Mouse (Mus musculus): Measurements from ENCODE around the gene Rfesd. TPM values are rescaled to one million over a fixed set of nuclear protein-coding genes. Genes with fewer than 3 reads are reported as not detected.

The Rfesd gene
- polyA plus RNA-seq, 1 experiment from 2014 or later, result 16.0 TPM

- Histone ChIP-seq H3K4me3 (ENCODE audit: low read depth, low read length) (no peak overlapping the region), H3K9ac (ENCODE audit: low read length) (no peak overlapping the region), H3K27ac (ENCODE audit: low read depth) (no peak overlapping the region), H3K9me3 (ENCODE audit: control insufficient read depth, low read length) (no peaks in the 10 kb centered on the region), H3K36me3 (ENCODE audit: control insufficient read depth, insufficient read depth, low read length) (no peaks in the 10 kb centered on the region), H3K27me3 (replicated peaks; ENCODE audit: control insufficient read depth, insufficient read depth, low read length) (no peaks in the 10 kb centered on the region), H3K4me1 (replicated peaks; ENCODE audit: control insufficient read depth, insufficient read depth, low read length) (peaks cover 7% of the 10 kb centered on the region; the same call in 1 of the 2 replicates), H3K4me2 (ENCODE audit: low read length) (no peak overlapping the region)
- WGBS, result 71% methylated on average over 2 of the region's 2 CpGs
- ATAC-seq (replicated peaks; ENCODE audit: low FRiP score, low TSS enrichment, low read depth), result no peak
- DNase-seq (ENCODE audit: low spot score), result no peak
Observed at GRCm38 (mm10) chr13:76014511-76014910, 4.0 kb downstream of the Rfesd start.

- 64% methylated on average over 3 of the region's 3 CpGs for WGBS
- ATAC-seq (replicated peaks; ENCODE audit: low FRiP score, low TSS enrichment, low read depth), result no peak
- DNase-seq (ENCODE audit: low spot score), result no peak
- H3K4me1 ChIP-seq (replicated peaks; ENCODE audit: control insufficient read depth, insufficient read depth, low read length), result no peaks in the 10 kb centered on the region
- no peak overlapping the region for H3K27ac ChIP-seq (ENCODE audit: low read depth)
- no peaks in the 10 kb centered on the region for H3K9me3 ChIP-seq (ENCODE audit: control insufficient read depth, low read length)
- no peaks in the 10 kb centered on the region for H3K27me3 ChIP-seq (replicated peaks; ENCODE audit: control insufficient read depth, insufficient read depth, low read length)
- H3K4me2 ChIP-seq (ENCODE audit: low read length), result no peak overlapping the region
- no peaks in the 10 kb centered on the region for H3K36me3 ChIP-seq (ENCODE audit: control insufficient read depth, insufficient read depth, low read length)
- H3K9ac ChIP-seq (ENCODE audit: low read length), result no peak overlapping the region
- H3K4me3 ChIP-seq (ENCODE audit: low read depth, low read length), result no peak overlapping the region
Observed at GRCm38 (mm10) chr13:76003272-76003671, 15.2 kb downstream of the Rfesd start.

GRCm38 (mm10) chr13:75992169-75993028 is 26.1 kb downstream of the Rfesd start:
- H3K4me3 ChIP-seq (ENCODE audit: low read depth, low read length), result no peak overlapping the region
- ATAC-seq (replicated peaks; ENCODE audit: low FRiP score, low TSS enrichment, low read depth) (no peak), DNase-seq (ENCODE audit: low spot score) (no peak)
- H3K9me3 ChIP-seq (ENCODE audit: control insufficient read depth, low read length), result no peaks in the 10 kb centered on the region; the same call in 1 of the 2 replicates
- no peaks in the 10 kb centered on the region; the same call in 1 of the 2 replicates for H3K4me1 ChIP-seq (replicated peaks; ENCODE audit: control insufficient read depth, insufficient read depth, low read length)
- no peak overlapping the region for H3K27ac ChIP-seq (ENCODE audit: low read depth)
- H3K36me3 ChIP-seq (ENCODE audit: control insufficient read depth, insufficient read depth, low read length), result no peaks in the 10 kb centered on the region
- H3K4me2 ChIP-seq (ENCODE audit: low read length), result no peak overlapping the region
- H3K9ac ChIP-seq (ENCODE audit: low read length), result no peak overlapping the region
- H3K27me3 ChIP-seq (replicated peaks; ENCODE audit: control insufficient read depth, insufficient read depth, low read length), result no peaks in the 10 kb centered on the region
- 61% methylated on average over 9 of the region's 9 CpGs for WGBS

GRCm38 (mm10) chr13:75988096-75988495 is 30.4 kb downstream of the Rfesd start:
- Histone ChIP-seq H3K27me3 (replicated peaks; ENCODE audit: control insufficient read depth, insufficient read depth, low read length) (no peaks in the 10 kb centered on the region), H3K27ac (ENCODE audit: low read depth) (no peak overlapping the region), H3K9ac (ENCODE audit: low read length) (no peak overlapping the region), H3K4me1 (replicated peaks; ENCODE audit: control insufficient read depth, insufficient read depth, low read length) (no peaks in the 10 kb centered on the region; the same call in 1 of the 2 replicates), H3K4me2 (ENCODE audit: low read length) (no peak overlapping the region), H3K9me3 (ENCODE audit: control insufficient read depth, low read length) (no peaks in the 10 kb centered on the region), H3K4me3 (ENCODE audit: low read depth, low read length) (no peak overlapping the region), H3K36me3 (ENCODE audit: control insufficient read depth, insufficient read depth, low read length) (no peaks in the 10 kb centered on the region)
- DNase-seq (ENCODE audit: low spot score) (no peak), ATAC-seq (replicated peaks; ENCODE audit: low FRiP score, low TSS enrichment, low read depth) (no peak)
- WGBS, result 92% methylated on average over 1 of the region's 1 CpGs

- no peaks in the 10 kb centered on the region for H3K36me3 ChIP-seq (ENCODE audit: control insufficient read depth, insufficient read depth, low read length)
- H3K9me3 ChIP-seq (ENCODE audit: control insufficient read depth, low read length), result no peaks in the 10 kb centered on the region
- no peak overlapping the region for H3K9ac ChIP-seq (ENCODE audit: low read length)
- no peak overlapping the region for H3K27ac ChIP-seq (ENCODE audit: low read depth)
- no peak overlapping the region for H3K4me2 ChIP-seq (ENCODE audit: low read length)
- H3K27me3 ChIP-seq (replicated peaks; ENCODE audit: control insufficient read depth, insufficient read depth, low read length), result no peaks in the 10 kb centered on the region
- H3K4me1 ChIP-seq (replicated peaks; ENCODE audit: control insufficient read depth, insufficient read depth, low read length), result no peaks in the 10 kb centered on the region
- no peak overlapping the region for H3K4me3 ChIP-seq (ENCODE audit: low read depth, low read length)
- ATAC-seq (replicated peaks; ENCODE audit: low FRiP score, low TSS enrichment, low read depth) (no peak), DNase-seq (ENCODE audit: low spot score) (no peak)
Observed at GRCm38 (mm10) chr13:75981901-75982300, 36.6 kb downstream of the Rfesd start.

- Histone ChIP-seq H3K27ac (ENCODE audit: low read depth) (no peak overlapping the region), H3K36me3 (ENCODE audit: control insufficient read depth, insufficient read depth, low read length) (no peaks in the 10 kb centered on the region), H3K4me2 (ENCODE audit: low read length) (no peak overlapping the region), H3K4me3 (ENCODE audit: low read depth, low read length) (no peak overlapping the region), H3K9ac (ENCODE audit: low read length) (no peak overlapping the region), H3K27me3 (replicated peaks; ENCODE audit: control insufficient read depth, insufficient read depth, low read length) (no peaks in the 10 kb centered on the region), H3K9me3 (ENCODE audit: control insufficient read depth, low read length) (no peaks in the 10 kb centered on the region), H3K4me1 (replicated peaks; ENCODE audit: control insufficient read depth, insufficient read depth, low read length) (no peaks in the 10 kb centered on the region)
- no peak for DNase-seq (ENCODE audit: low spot score)
- no peak for ATAC-seq (replicated peaks; ENCODE audit: low FRiP score, low TSS enrichment, low read depth)
- 74% methylated on average over 2 of the region's 2 CpGs for WGBS
Observed at GRCm38 (mm10) chr13:75976649-75977048, 41.9 kb downstream of the Rfesd start.

- no peaks in the 10 kb centered on the region for H3K27me3 ChIP-seq (replicated peaks; ENCODE audit: control insufficient read depth, insufficient read depth, low read length)
- no peak for ATAC-seq (replicated peaks; ENCODE audit: low FRiP score, low TSS enrichment, low read depth)
- 76% methylated on average over 2 of the region's 2 CpGs for WGBS
- DNase-seq (ENCODE audit: low spot score), result no peak
- H3K9me3 ChIP-seq (ENCODE audit: control insufficient read depth, low read length), result no peaks in the 10 kb centered on the region
- no peak overlapping the region for H3K27ac ChIP-seq (ENCODE audit: low read depth)
- H3K4me1 ChIP-seq (replicated peaks; ENCODE audit: control insufficient read depth, insufficient read depth, low read length), result no peaks in the 10 kb centered on the region
- no peak overlapping the region for H3K4me2 ChIP-seq (ENCODE audit: low read length)
- H3K9ac ChIP-seq (ENCODE audit: low read length), result no peak overlapping the region
- no peaks in the 10 kb centered on the region for H3K36me3 ChIP-seq (ENCODE audit: control insufficient read depth, insufficient read depth, low read length)
- no peak overlapping the region for H3K4me3 ChIP-seq (ENCODE audit: low read depth, low read length)
Observed at GRCm38 (mm10) chr13:75976218-75976617, 42.3 kb downstream of the Rfesd start.

- Histone ChIP-seq H3K9ac (ENCODE audit: low read length) (no peak overlapping the region), H3K4me3 (ENCODE audit: low read depth, low read length) (no peak overlapping the region), H3K36me3 (ENCODE audit: control insufficient read depth, insufficient read depth, low read length) (no peaks in the 10 kb centered on the region), H3K9me3 (ENCODE audit: control insufficient read depth, low read length) (no peaks in the 10 kb centered on the region), H3K27ac (ENCODE audit: low read depth) (no peak overlapping the region), H3K27me3 (replicated peaks; ENCODE audit: control insufficient read depth, insufficient read depth, low read length) (no peaks in the 10 kb centered on the region), H3K4me2 (ENCODE audit: low read length) (no peak overlapping the region), H3K4me1 (replicated peaks; ENCODE audit: control insufficient read depth, insufficient read depth, low read length) (no peaks in the 10 kb centered on the region)
- DNase-seq (ENCODE audit: low spot score), result no peak
- no peak for ATAC-seq (replicated peaks; ENCODE audit: low FRiP score, low TSS enrichment, low read depth)
- WGBS, result 77% methylated on average over 1 of the region's 1 CpGs
Observed at GRCm38 (mm10) chr13:75975629-75976028, 42.9 kb downstream of the Rfesd start.

- ATAC-seq (replicated peaks; ENCODE audit: low FRiP score, low TSS enrichment, low read depth), result no peak; the same call in 1 of the 2 replicates
- WGBS, result 70% methylated on average over 2 of the region's 2 CpGs
Observed at GRCm38 (mm10) chr13:75974481-75974880, 44.0 kb downstream of the Rfesd start.

More at GRCm38 (mm10) chr13:75974481-75974880, 44.0 kb downstream of the Rfesd start:
- Histone ChIP-seq H3K4me1 (replicated peaks; ENCODE audit: control insufficient read depth, insufficient read depth, low read length) (no peaks in the 10 kb centered on the region), H3K9ac (ENCODE audit: low read length) (no peak overlapping the region), H3K9me3 (ENCODE audit: control insufficient read depth, low read length) (no peaks in the 10 kb centered on the region), H3K4me3 (ENCODE audit: low read depth, low read length) (no peak overlapping the region), H3K36me3 (ENCODE audit: control insufficient read depth, insufficient read depth, low read length) (no peaks in the 10 kb centered on the region), H3K4me2 (ENCODE audit: low read length) (no peak overlapping the region), H3K27ac (ENCODE audit: low read depth) (no peak overlapping the region), H3K27me3 (replicated peaks; ENCODE audit: control insufficient read depth, insufficient read depth, low read length) (no peaks in the 10 kb centered on the region)
- DNase-seq (ENCODE audit: low spot score), result no peak
